ENCODE assay signal across 16 mouse cellular contexts in the genomic region with DNA sequence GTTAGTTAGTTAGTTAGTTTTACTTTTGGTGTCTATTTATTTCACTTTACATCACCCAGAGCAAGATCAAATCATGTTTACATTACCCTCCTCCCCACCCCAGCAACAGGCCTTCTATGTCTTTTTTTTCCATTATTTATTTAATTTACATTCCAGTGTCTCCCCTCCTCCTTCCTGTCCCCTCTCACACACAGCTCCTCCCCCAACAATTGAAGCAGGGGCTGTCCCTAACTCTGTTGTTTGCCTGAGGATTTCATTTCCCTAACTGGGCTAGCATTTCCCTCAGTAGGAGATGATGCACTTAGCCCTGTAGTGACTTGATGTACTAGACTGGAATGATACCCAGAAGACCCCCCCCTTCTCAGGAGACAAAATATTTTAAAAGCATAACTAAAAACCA.
"Had no signal": no experiment of that assay in that cellular context is flagged by ENCODE, and none has a peak within 500 bp of the region (broad histone marks: within the 10 kb centered on the region; RNA-seq: fewer than 3 reads in every experiment).

No protein-coding gene starts in this region.

- H3K27ac ChIP-seq: hindbrain, embryonic 15.5 days; limb, embryonic 12.5 days; liver, embryonic 14.5 days; midbrain, embryonic 10.5 days; neural tube, embryonic 15.5 days had no signal

- H3K9ac ChIP-seq: hindbrain, embryonic 15.5 days; limb, embryonic 12.5 days; liver, embryonic 14.5 days; neural tube, embryonic 15.5 days had no signal

- H3K9me3 ChIP-seq: hindbrain, embryonic 15.5 days; limb, embryonic 12.5 days; midbrain, embryonic 10.5 days; neural tube, embryonic 15.5 days had no signal

- H3K4me3 ChIP-seq: hindbrain, embryonic 15.5 days; limb, embryonic 12.5 days; midbrain, embryonic 10.5 days; myocyte; neural tube, embryonic 15.5 days had no signal

- DNase-seq: kidney, adult 11 months; kidney, postnatal 25 days; layer of hippocampus, adult 9-11 months; layer of hippocampus, postnatal 36 days; liver; lung, postnatal 4 days; midbrain, embryonic 14.5 days; right cerebral cortex, adult 18-20 months; right cerebral cortex, postnatal 25 days; thymus, postnatal 36 days had no signal

- H3K4me2 ChIP-seq: hindbrain, embryonic 15.5 days; limb, embryonic 12.5 days; neural tube, embryonic 15.5 days had no signal

- H3K36me3 ChIP-seq: hindbrain, embryonic 15.5 days; limb, embryonic 12.5 days; midbrain, embryonic 10.5 days; neural tube, embryonic 15.5 days had no signal

- H3K4me1 ChIP-seq: hindbrain, embryonic 15.5 days; limb, embryonic 12.5 days; neural tube, embryonic 15.5 days had no signal

- H3K27me3 ChIP-seq: hindbrain, embryonic 15.5 days; limb, embryonic 12.5 days; neural tube, embryonic 15.5 days had no signal
